Mouse (Mus musculus): ENCODE data around the gene Tmtc2.

Gene Tmtc2

DNA sequence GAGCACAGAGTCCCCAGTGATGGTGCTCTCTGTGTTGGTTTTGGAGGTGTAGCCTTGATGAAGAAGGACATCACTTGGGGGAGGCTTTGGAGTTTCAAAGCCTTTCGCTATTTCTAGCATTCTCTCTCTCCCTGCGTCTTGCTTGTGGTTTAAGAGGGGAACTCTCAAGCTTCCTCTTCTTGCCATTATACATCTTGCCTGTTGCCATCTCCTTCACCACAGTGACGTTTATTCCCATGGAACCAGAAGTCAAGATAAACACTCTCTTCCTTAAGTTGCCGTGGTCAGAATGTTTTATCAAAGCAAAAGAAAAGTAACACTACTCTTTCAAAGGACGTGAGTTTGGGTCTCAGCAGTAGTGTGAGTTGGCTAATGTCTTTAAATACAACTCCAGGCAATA lies 387.6 kb downstream of the Tmtc2 start:
- no peak for DNase-seq (ENCODE audit: low read depth, low spot score)

DNA sequence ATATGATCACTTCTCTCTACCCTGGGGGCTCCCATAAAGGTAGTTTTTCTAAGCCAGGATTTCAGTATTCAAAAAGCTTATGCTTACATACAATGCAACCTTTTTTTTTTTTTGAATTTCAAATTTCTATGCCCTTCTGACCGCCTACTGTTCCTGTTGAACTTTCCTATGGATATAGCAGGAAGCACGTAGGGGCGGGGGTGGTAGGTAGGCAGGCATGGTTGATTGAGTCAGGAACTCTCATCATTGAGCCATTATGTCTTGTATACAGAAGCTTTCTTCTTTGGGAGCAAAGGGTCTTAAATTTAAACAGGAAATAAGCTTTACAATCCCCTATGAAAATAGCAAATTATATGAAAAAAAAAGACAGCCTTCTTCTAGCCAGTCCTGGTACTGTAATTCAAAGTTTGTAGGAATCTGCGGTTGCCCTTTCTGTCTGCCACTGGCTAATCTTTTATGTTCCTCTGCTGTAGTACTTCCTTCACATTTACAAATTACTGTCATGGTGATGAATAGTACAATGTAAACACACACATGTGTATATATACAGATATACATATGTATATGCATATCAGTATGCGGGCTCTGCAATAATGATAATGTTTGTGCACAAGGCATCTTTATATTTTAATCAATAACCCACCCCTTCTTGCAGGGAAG lies 405.7 kb downstream of the Tmtc2 start:
- DNase-seq (ENCODE audit: low read depth, low spot score), result no peak

DNA sequence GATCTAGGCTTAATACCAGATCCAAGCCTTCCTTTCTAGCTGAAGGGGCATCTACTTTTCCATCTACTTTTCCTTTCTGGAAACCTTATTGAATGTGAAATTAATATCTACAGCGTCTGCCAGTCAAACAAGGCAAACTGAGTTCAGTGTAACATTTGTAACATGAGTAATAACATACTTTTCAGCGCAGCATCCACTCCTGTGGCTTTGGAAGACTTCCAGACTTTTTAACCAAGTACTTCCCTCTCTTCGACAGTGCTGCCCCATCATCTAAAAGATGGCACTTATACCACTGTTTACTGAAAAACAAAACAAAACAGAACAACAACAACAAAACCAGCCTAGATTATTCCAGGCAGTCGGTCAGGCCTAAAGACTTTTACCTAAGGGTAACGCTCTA lies 409.0 kb downstream of the Tmtc2 start:
- no peak for DNase-seq (ENCODE audit: low read depth, low spot score)

DNA sequence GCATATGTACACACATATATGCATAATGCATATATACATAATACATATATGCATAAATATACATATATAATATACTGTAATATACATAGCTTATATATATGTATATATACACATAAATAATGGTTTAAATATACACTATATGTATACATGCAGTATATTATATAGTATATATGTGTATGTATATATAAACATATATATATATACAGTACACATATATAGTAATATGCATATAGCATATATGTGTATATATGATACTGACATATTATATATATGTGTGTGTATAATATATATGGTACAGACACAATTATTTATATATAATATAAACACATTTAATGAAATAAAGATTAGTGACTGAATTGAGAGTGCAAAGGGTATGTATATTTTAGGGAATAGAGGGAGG lies 420.5 kb downstream of the Tmtc2 start:
- no peak for DNase-seq (ENCODE audit: low read depth, low spot score)

DNA sequence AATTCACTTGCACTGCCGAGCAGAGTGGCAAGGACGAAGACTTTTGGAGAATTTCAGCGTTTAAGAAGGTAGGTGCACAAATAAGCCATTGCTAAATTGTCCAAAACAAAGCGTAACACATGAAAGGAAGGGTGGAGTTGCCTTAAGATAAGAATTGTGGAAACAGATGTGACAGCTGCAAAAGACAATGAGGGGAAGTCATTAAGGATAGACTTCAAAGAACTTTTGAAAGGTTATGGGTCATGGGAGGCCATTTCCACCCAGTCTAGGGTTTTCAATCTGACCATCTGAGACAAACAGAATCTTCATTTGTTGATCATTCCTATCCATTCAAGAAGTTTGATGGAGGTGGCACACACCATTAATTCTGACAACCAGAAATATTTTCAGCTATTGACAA lies 429.9 kb downstream of the Tmtc2 start:
- no peak for DNase-seq (ENCODE audit: low read depth, low spot score)

DNA sequence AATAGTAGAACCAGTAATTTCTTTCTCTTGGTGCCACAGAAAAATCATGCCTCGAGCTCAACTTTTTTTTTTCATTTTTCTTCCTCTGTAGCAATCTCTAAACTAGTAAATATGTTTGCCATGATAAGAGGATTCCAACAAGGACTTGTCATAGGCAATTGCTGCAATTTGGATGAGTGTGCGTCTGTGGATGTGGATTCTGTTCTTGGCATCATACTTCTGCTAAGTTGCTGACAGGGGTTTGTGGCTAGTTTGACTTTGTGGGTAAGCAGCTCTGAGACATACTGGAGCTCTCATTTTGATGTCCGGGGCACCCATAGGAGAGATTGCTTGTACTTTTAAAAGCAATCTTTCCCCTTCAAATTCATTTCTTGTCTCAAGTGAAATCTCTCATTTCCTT lies 432.1 kb downstream of the Tmtc2 start:
- no peak for DNase-seq (ENCODE audit: low read depth, low spot score)
